Mouse (Mus musculus) testis, adult 2 months (tissue): ENCODE data around the gene Usp21.

Source experiments
- CTCF ChIP-seq: fragments of 200-500 bp; IDR thresholded peaks from 2 replicates; pipeline ENCODE4 v1.5.1; 2012; ENCODE audit warnings: low read depth, mild to moderate bottlenecking, inconsistent platforms, low read length, moderate library complexity; ENCODE audit not compliant: control insufficient read depth, insufficient read depth, insufficient replicate concordance
- POLR2A ChIP-seq: fragments of 200-500 bp; IDR thresholded peaks from 2 replicates; pipeline ENCODE4 v1.6.1; 2012; ENCODE audit warnings: low read depth, mild to moderate bottlenecking, inconsistent platforms, low read length, moderate library complexity; ENCODE audit not compliant: control insufficient read depth

- TF ChIP-seq CTCF (no peak), POLR2A (no peak)
Observed at GRCm38 (mm10) chr1:171309321-171309720, 21.5 kb upstream of the Usp21 start.
